Mouse (Mus musculus) bone marrow macrophage, adult 2 months (primary cell): ENCODE results near the gene Mark2.

Experiments used
- CTCF ChIP-seq: IDR thresholded peaks from 2 replicates; pipeline ENCODE4 v1.5.1; 2012; ENCODE audit warnings: low read depth, mild to moderate bottlenecking, low read length, moderate library complexity
- POLR2A ChIP-seq: IDR thresholded peaks from 2 replicates; pipeline ENCODE4 v1.6.1; 2012; ENCODE audit warnings: mild to moderate bottlenecking, low read depth, low read length, borderline replicate concordance

DNA sequence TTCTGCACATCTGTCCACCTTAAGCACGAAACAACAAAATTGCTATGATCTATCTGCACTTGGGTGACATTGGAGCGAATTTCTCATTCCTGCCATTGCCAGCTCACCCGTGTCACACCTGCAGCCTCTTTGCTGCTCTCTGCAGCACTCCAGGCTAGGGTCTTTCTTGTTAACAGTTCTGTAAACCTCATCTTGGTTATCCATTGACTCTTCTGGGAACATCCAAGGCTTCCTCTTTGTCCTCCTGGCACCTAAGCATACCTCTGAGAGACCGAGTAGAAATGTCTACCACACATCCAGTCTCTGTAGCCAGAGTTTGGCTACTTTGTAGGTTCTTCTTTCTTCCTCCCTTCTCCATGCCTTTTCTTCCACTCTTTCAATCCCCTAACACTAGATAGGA lies 45.7 kb downstream of the Mark2 start:
- no peak for TF ChIP-seq CTCF
- TF ChIP-seq POLR2A = no peak
